Comparison of ENCODE assay signal across 21 mouse cellular contexts in the genomic region with DNA sequence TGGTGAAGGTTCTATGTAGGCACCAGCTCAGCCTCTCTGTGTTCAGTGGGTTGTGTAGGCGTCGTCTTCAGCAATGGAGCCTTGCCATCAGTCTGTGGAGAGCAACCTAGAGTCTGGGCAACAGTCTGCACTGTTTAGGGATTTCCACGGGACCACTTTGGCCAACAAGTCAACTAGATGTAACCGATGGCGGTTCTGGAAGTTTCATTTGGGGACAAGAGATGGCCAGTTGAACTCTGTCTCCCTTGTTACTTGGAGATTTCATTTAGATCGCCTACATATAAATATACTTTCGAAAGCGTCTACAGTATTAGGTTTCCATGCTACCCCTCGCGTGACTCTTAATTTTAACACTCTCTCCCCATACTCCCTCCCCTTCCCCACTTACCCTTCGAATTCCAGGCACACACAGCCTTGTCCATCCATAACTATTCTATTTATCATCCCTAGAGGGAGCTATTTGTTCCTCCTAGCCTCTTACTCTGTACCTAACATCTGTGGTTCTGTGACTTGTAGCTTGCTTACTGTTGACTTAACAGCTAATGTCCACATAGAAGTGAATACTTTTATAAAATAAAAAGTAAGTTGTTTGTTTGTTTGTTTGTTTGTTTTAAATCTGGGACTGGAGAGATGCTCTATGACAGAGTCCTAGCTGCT.
DNase-seq lines count a peak whose midpoint lies in the region; ATAC-seq and TF ChIP-seq lines count a peak whose summit lies in the region.
"Had no signal": no experiment of that assay in that cellular context is flagged by ENCODE, and none has a peak within 500 bp of the region (broad histone marks: within the 10 kb centered on the region; RNA-seq: fewer than 3 reads in every experiment).

No protein-coding gene starts in this region.

- no peak for ATAC-seq in intestine, postnatal 0 days
- ATAC-seq in intestine, embryonic 15.5 days: no peak
- no peak for ATAC-seq in lung, embryonic 14.5 days (ENCODE audit: insufficient read depth)
- ATAC-seq: CD4-positive, CD25-positive, alpha-beta regulatory T cell, adult 4 months; forebrain, embryonic 14.5 days; intestine, embryonic 16.5 days had no signal

- H3K4me2 ChIP-seq in intestine, postnatal 0 days (replicated peaks; ENCODE audit: low read depth): no peak overlapping the region
- H3K4me2 ChIP-seq in intestine, embryonic 15.5 days (replicated peaks): no peak overlapping the region
- no peak overlapping the region for H3K4me2 ChIP-seq in lung, embryonic 14.5 days
- H3K4me2 ChIP-seq: embryonic facial prominence, embryonic 12.5 days; heart, embryonic 12.5 days; hindbrain, embryonic 15.5 days had no signal

- no peaks in the 10 kb centered on the region for H3K4me1 ChIP-seq in intestine, postnatal 0 days (replicated peaks; ENCODE audit: control insufficient read depth, insufficient read depth, low read length)
- 0 out of 2 replicates have a peak, but pooled peaks cover 6% of the 10 kb centered on the region for H3K4me1 ChIP-seq in intestine, embryonic 15.5 days (replicated peaks)
- H3K4me1 ChIP-seq in lung, embryonic 14.5 days (ENCODE audit: insufficient read depth): 0 out of 2 replicates have a peak, but pooled peaks cover 8% of the 10 kb centered on the region
- no peaks in the 10 kb centered on the region; the same call in 1 of the 2 replicates for H3K4me1 ChIP-seq in lung, adult 2 months (ENCODE audit: control insufficient read depth, insufficient read depth, low read length)
- H3K4me1 ChIP-seq in E14TG2a.4 (replicated peaks; ENCODE audit: low read depth, low read length): peaks cover 7% of the 10 kb centered on the region; the same call in 1 of the 2 replicates
- H3K4me1 ChIP-seq in cortical plate, adult 2 months (ENCODE audit: control insufficient read depth, insufficient read depth, low read length): no peaks in the 10 kb centered on the region
- H3K4me1 ChIP-seq: hindbrain, embryonic 15.5 days; limb, embryonic 10.5 days had no signal

- H3K9ac ChIP-seq in intestine, postnatal 0 days (ENCODE audit: low read depth, low read length): no peak overlapping the region
- no peak overlapping the region for H3K9ac ChIP-seq in intestine, embryonic 15.5 days
- H3K9ac ChIP-seq in lung, embryonic 14.5 days: no peak overlapping the region
- H3K9ac ChIP-seq: embryonic facial prominence, embryonic 12.5 days; heart, embryonic 12.5 days; hindbrain, embryonic 15.5 days had no signal

- H3K27ac ChIP-seq in intestine, postnatal 0 days (ENCODE audit: low read depth, low read length): no peak overlapping the region
- no peak overlapping the region for H3K27ac ChIP-seq in intestine, embryonic 15.5 days
- no peak overlapping the region for H3K27ac ChIP-seq in lung, embryonic 14.5 days (ENCODE audit: low read depth)
- no peak overlapping the region for H3K27ac ChIP-seq in cortical plate, adult 2 months (ENCODE audit: insufficient read depth, low read length)
- H3K27ac ChIP-seq: embryonic facial prominence, embryonic 12.5 days; hindbrain, embryonic 15.5 days; limb, embryonic 10.5 days had no signal

- DNase-seq in lung, embryonic 14.5 days: no peak
- no peak for DNase-seq in lung, adult 2 months
- no peak for DNase-seq in B cell, adult 2 months
- DNase-seq: cerebellum, adult 9-10 months; heart, postnatal 4 days; kidney, postnatal 10 days; lung, postnatal 14 days; right cerebral cortex, adult 18-20 months; thymus, postnatal 25 days had no signal

- no peaks in the 10 kb centered on the region for H3K9me3 ChIP-seq in intestine, postnatal 0 days (ENCODE audit: control insufficient read depth)
- H3K9me3 ChIP-seq in intestine, embryonic 15.5 days: no peaks in the 10 kb centered on the region
- no peaks in the 10 kb centered on the region for H3K9me3 ChIP-seq in lung, embryonic 14.5 days (ENCODE audit: low read depth, low read length)
- no peaks in the 10 kb centered on the region for H3K9me3 ChIP-seq in E14TG2a.4 (ENCODE audit: low read length)
- H3K9me3 ChIP-seq: embryonic facial prominence, embryonic 12.5 days; heart, embryonic 12.5 days; hindbrain, embryonic 15.5 days; limb, embryonic 10.5 days had no signal

- TF ChIP-seq POLR2A in lung, adult 2 months (IDR thresholded peaks at IDR 0.05; ENCODE audit: borderline replicate concordance, extremely low read depth, low read depth, low read length): no peak
- TF ChIP-seq POLR2A in cortical plate, adult 2 months (IDR thresholded peaks at IDR 0.05; ENCODE audit: extremely low read depth, insufficient read depth, low read length): no peak

- H3K27me3 ChIP-seq in intestine, postnatal 0 days (replicated peaks; ENCODE audit: control insufficient read depth, insufficient read depth, low read length): no peaks in the 10 kb centered on the region
- H3K27me3 ChIP-seq in intestine, embryonic 15.5 days (replicated peaks): no peaks in the 10 kb centered on the region
- H3K27me3 ChIP-seq in lung, embryonic 14.5 days (ENCODE audit: insufficient read depth, low read length): no peaks in the 10 kb centered on the region
- H3K27me3 ChIP-seq in E14TG2a.4 (ENCODE audit: insufficient read depth, low read length): no peaks in the 10 kb centered on the region; the same call in 1 of the 2 replicates
- H3K27me3 ChIP-seq: heart, embryonic 12.5 days; hindbrain, embryonic 15.5 days had no signal

- TF ChIP-seq CTCF in intestine, postnatal 0 days (IDR thresholded peaks at IDR 0.05; ENCODE audit: low read depth): peak; percentile 63
- peak; percentile 29 for TF ChIP-seq CTCF in lung, embryonic 14.5 days (IDR thresholded peaks at IDR 0.05; ENCODE audit: low read depth)
- no peak for TF ChIP-seq CTCF in lung, adult 2 months (IDR thresholded peaks at IDR 0.05; ENCODE audit: insufficient read depth, low read length)
- TF ChIP-seq CTCF in E14TG2a.4 (conservative IDR thresholded peaks at IDR 0.05; ENCODE audit: low read length): peak; percentile 37
- TF ChIP-seq CTCF in cortical plate, adult 2 months (IDR thresholded peaks at IDR 0.05; ENCODE audit: extremely low read depth, insufficient read depth, low read length): 0 out of 2 replicates have a peak, but pooled peaks have one; percentile 6

- WGBS in intestine, postnatal 0 days: 86% methylated on average over 11 of the region's 11 CpGs
- 87% methylated on average over 11 of the region's 11 CpGs for WGBS in intestine, embryonic 15.5 days
- 84% methylated on average over 11 of the region's 11 CpGs for WGBS in lung, embryonic 14.5 days
- 88% methylated on average over 11 of the region's 11 CpGs for WGBS in lung, adult 2 months

- no peaks in the 10 kb centered on the region for H3K36me3 ChIP-seq in intestine, postnatal 0 days (ENCODE audit: control insufficient read depth, insufficient read depth)
- H3K36me3 ChIP-seq in intestine, embryonic 15.5 days: no peaks in the 10 kb centered on the region
- no peaks in the 10 kb centered on the region for H3K36me3 ChIP-seq in lung, embryonic 14.5 days (ENCODE audit: insufficient read depth)
- H3K36me3 ChIP-seq in E14TG2a.4 (ENCODE audit: insufficient read depth, low read length): no peaks in the 10 kb centered on the region
- H3K36me3 ChIP-seq: embryonic facial prominence, embryonic 12.5 days; heart, embryonic 12.5 days; hindbrain, embryonic 15.5 days; limb, embryonic 10.5 days had no signal

- no peak overlapping the region for H3K4me3 ChIP-seq in intestine, postnatal 0 days (ENCODE audit: low read depth, low read length)
- no peak overlapping the region for H3K4me3 ChIP-seq in intestine, embryonic 15.5 days (replicated peaks)
- no peak overlapping the region for H3K4me3 ChIP-seq in lung, embryonic 14.5 days (ENCODE audit: low read depth, low read length)
- H3K4me3 ChIP-seq in lung, adult 2 months (replicated peaks; ENCODE audit: extremely low read depth, low read depth, low read length): no peak overlapping the region
- no peak overlapping the region for H3K4me3 ChIP-seq in E14TG2a.4 (replicated peaks; ENCODE audit: low read length)
- no peak overlapping the region for H3K4me3 ChIP-seq in cortical plate, adult 2 months (ENCODE audit: insufficient read depth, low read length)
- H3K4me3 ChIP-seq: embryonic facial prominence, embryonic 12.5 days; erythroblast, embryonic 14.5 days; heart, embryonic 12.5 days; hindbrain, embryonic 15.5 days; limb, embryonic 10.5 days had no signal
